Mouse (Mus musculus) heart, embryonic 16.5 days (tissue): ENCODE data around the gene Rab4a. TPM values are rescaled to one million over a fixed set of nuclear protein-coding genes. Genes with fewer than 3 reads are reported as not detected.

Source experiments
- ATAC-seq: fragments of 200-750 bp; cut with Nextera tagmentation; replicated peaks from 2 replicates; pipeline ENCODE4 v1.8.0; 2017; ENCODE audit warnings: moderate number of reproducible peaks; ENCODE audit not compliant: insufficient read depth, low FRiP score; ENCODE audit errors: extremely low read depth
- H3K27ac ChIP-seq: fragments of 300-500 bp; sonication (generic); 2 replicates; pipeline ENCODE4 v1.5.1; 2014; ENCODE audit warnings: mild to moderate bottlenecking, low read length, control low read depth, moderate library complexity
- H3K27me3 ChIP-seq: fragments of 300-500 bp; sonication (generic); 2 replicates; pipeline ENCODE4 v1.6.1; 2014; ENCODE audit warnings: low read length, mixed read lengths; ENCODE audit not compliant: control insufficient read depth, insufficient read depth
- H3K36me3 ChIP-seq: fragments of 300-500 bp; sonication (generic); 2 replicates; pipeline ENCODE4 v1.6.1; 2014; ENCODE audit not compliant: control insufficient read depth, insufficient read depth
- H3K4me1 ChIP-seq: fragments of 300-500 bp; sonication (generic); 2 replicates; pipeline ENCODE4 v1.6.1; 2014; ENCODE audit warnings: low read length, mixed read lengths; ENCODE audit not compliant: control insufficient read depth, insufficient read depth
- H3K4me2 ChIP-seq: fragments of 300-500 bp; sonication (generic); 2 replicates; pipeline ENCODE4 v1.6.1; 2014; ENCODE audit warnings: low read depth, mild to moderate bottlenecking, control low read depth, low read length
- H3K4me3 ChIP-seq: fragments of 300-500 bp; sonication (generic); 2 replicates; pipeline ENCODE4 v1.5.1; 2014; ENCODE audit warnings: mild to moderate bottlenecking, control low read depth, low read length
- H3K9ac ChIP-seq: fragments of 300-500 bp; sonication (generic); 2 replicates; pipeline ENCODE4 v1.6.1; 2014; ENCODE audit warnings: low read length, control low read depth
- H3K9me3 ChIP-seq: fragments of 300-500 bp; sonication (generic); replicated peaks from 2 replicates; pipeline ENCODE4 v1.6.1; 2016; ENCODE audit warnings: low read length; ENCODE audit not compliant: control insufficient read depth
- WGBS: fragments of 180-500 bp; shearing (Covaris S2); extraction: QIAGEN DNeasy Blood & Tissue Kit; methylation state at CpG from one replicate; pipeline ENCODE4 v1.1.7; 2014; 5-methylcytosine and 5-hydroxymethylcytosine counted together
- polyA plus RNA-seq: library from polyadenylated mRNA; unstranded; fragments of >200 nt; fragmentation: Nextera tagmentation; extraction: Ambion mirVana; gene quantifications from 2 replicates; pipeline ENCODE4 v1.2.1, GENCODE M21; 2015

The Rab4a gene
- polyA plus RNA-seq, 1 experiment from 2014 or later: 32.2 TPM

DNA sequence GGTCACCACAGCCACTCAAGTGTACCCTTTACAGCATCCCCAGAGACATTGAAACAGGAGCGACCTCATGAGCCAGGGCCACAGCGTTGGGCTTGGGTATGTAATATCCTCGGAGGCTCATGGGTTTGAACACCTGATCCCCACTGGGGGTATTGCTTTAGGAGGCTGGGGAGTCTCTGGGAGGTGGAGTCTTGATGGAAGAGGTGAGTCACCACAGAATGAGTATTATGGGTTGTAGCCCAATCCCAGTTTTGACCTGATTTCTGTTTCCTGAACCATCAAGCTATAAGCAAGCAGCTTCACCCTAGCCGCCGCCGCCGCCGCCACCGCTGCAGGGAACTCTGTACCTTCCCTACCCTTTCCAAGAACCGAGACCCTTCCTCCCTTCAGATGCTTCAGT lies 40.2 kb downstream of the Rab4a start:
- H3K27ac ChIP-seq: no peak overlapping the region
- ATAC-seq: no peak
- no peak overlapping the region for H3K4me2 ChIP-seq
- H3K9me3 ChIP-seq: no peaks in the 10 kb centered on the region
- no peaks in the 10 kb centered on the region for H3K4me1 ChIP-seq
- 0 out of 2 replicates have a peak, but pooled peaks cover 5% of the 10 kb centered on the region for H3K36me3 ChIP-seq
- WGBS: 86% methylated on average over 10 of the region's 10 CpGs
- H3K4me3 ChIP-seq: no peak overlapping the region
- H3K27me3 ChIP-seq: no peaks in the 10 kb centered on the region
- H3K9ac ChIP-seq: no peak overlapping the region

GRCm38 (mm10) chr8:123846509-123846908 lies 40.7 kb downstream of the Rab4a start:
- 83% methylated on average over 12 of the region's 12 CpGs for WGBS

GRCm38 (mm10) chr8:123847546-123847945 lies 41.8 kb downstream of the Rab4a start:
- H3K9me3 ChIP-seq: no peaks in the 10 kb centered on the region
- no peaks in the 10 kb centered on the region for H3K4me1 ChIP-seq
- H3K27ac ChIP-seq: no peak overlapping the region
- no peak overlapping the region for H3K4me2 ChIP-seq
- H3K9ac ChIP-seq: no peak overlapping the region
- 55% methylated on average over 3 of the region's 3 CpGs for WGBS
- H3K36me3 ChIP-seq: no peaks in the 10 kb centered on the region
- no peaks in the 10 kb centered on the region for H3K27me3 ChIP-seq
- no peak overlapping the region for H3K4me3 ChIP-seq
- no peak for ATAC-seq

More at GRCm38 (mm10) chr8:123846509-123846908, 40.7 kb downstream of the Rab4a start:
- no peak overlapping the region for H3K9ac ChIP-seq
- 0 out of 2 replicates have a peak, but pooled peaks cover 3% of the 10 kb centered on the region for H3K36me3 ChIP-seq
- no peaks in the 10 kb centered on the region for H3K9me3 ChIP-seq
- H3K4me3 ChIP-seq: no peak overlapping the region
- H3K4me1 ChIP-seq: no peaks in the 10 kb centered on the region
- no peak overlapping the region for H3K27ac ChIP-seq
- no peaks in the 10 kb centered on the region for H3K27me3 ChIP-seq
- no peak for ATAC-seq
- no peak overlapping the region for H3K4me2 ChIP-seq

- no peak overlapping the region for H3K4me2 ChIP-seq
- H3K4me1 ChIP-seq: no peaks in the 10 kb centered on the region
- H3K27ac ChIP-seq: no peak overlapping the region
- no peak for ATAC-seq
- H3K4me3 ChIP-seq: no peak overlapping the region
- WGBS: 85% methylated on average over 4 of the region's 4 CpGs
- no peak overlapping the region for H3K9ac ChIP-seq
- H3K9me3 ChIP-seq: no peaks in the 10 kb centered on the region
- H3K27me3 ChIP-seq: no peaks in the 10 kb centered on the region
- no peaks in the 10 kb centered on the region for H3K36me3 ChIP-seq
Observed at GRCm38 (mm10) chr8:123849352-123849751, 43.6 kb downstream of the Rab4a start.

DNA sequence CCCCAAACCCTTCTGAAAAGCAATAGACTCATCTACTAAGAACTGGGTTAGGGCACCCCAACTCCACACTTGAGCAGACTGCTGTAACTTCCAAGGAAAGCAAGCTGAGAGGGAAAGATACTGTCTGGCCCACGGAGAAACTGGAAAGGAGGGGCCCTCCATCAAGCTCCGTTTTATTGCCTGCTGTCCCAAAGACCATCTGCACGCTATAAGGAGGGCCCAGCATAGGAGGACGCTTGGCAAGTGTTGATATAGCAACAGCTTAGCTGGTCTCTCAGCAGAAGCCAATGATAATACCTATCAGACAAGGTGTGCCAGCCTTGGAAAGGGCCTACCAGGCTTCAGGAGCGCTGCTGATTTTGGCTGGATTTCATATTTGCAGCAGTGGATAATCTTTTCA lies 45.8 kb downstream of the Rab4a start:
- ATAC-seq: no peak
- no peaks in the 10 kb centered on the region for H3K27me3 ChIP-seq
- 80% methylated on average over 5 of the region's 5 CpGs for WGBS
- H3K9ac ChIP-seq: no peak overlapping the region
- H3K27ac ChIP-seq: no peak overlapping the region
- H3K4me1 ChIP-seq: no peaks in the 10 kb centered on the region
- no peaks in the 10 kb centered on the region for H3K36me3 ChIP-seq
- H3K4me2 ChIP-seq: no peak overlapping the region
- no peak overlapping the region for H3K4me3 ChIP-seq
- peaks cover 2% of the 10 kb centered on the region; the same call in 1 of the 2 replicates for H3K9me3 ChIP-seq

- no peak for ATAC-seq
- H3K4me3 ChIP-seq: no peak overlapping the region
- H3K27ac ChIP-seq: no peak overlapping the region
- peaks cover 6% of the 10 kb centered on the region for H3K4me1 ChIP-seq
- WGBS: 73% methylated on average over 1 of the region's 1 CpGs
- peaks cover 2% of the 10 kb centered on the region; the same call in 1 of the 2 replicates for H3K9me3 ChIP-seq
- H3K36me3 ChIP-seq: no peaks in the 10 kb centered on the region
- H3K4me2 ChIP-seq: no peak overlapping the region
- H3K9ac ChIP-seq: no peak overlapping the region
- no peaks in the 10 kb centered on the region for H3K27me3 ChIP-seq
Observed at GRCm38 (mm10) chr8:123854252-123854651, 48.5 kb downstream of the Rab4a start.

- H3K4me1 ChIP-seq: peaks cover 6% of the 10 kb centered on the region
- H3K9me3 ChIP-seq: peaks cover 2% of the 10 kb centered on the region; the same call in 1 of the 2 replicates
- no peak overlapping the region for H3K4me2 ChIP-seq
- H3K4me3 ChIP-seq: no peak overlapping the region
- H3K27ac ChIP-seq: no peak overlapping the region
- WGBS: 81% methylated on average over 9 of the region's 9 CpGs
- ATAC-seq: no peak
- no peak overlapping the region for H3K9ac ChIP-seq
- H3K27me3 ChIP-seq: no peaks in the 10 kb centered on the region
- no peaks in the 10 kb centered on the region for H3K36me3 ChIP-seq
Observed at GRCm38 (mm10) chr8:123854733-123855475, 49.1 kb downstream of the Rab4a start.

- Histone ChIP-seq H3K9ac (no peak overlapping the region), H3K27ac (no peak overlapping the region), H3K4me2 (no peak overlapping the region), H3K4me3 (no peak overlapping the region), H3K36me3 (no peaks in the 10 kb centered on the region), H3K27me3 (no peaks in the 10 kb centered on the region; the same call in 1 of the 2 replicates), H3K9me3 (peaks cover 2% of the 10 kb centered on the region; the same call in 1 of the 2 replicates), H3K4me1 (peaks cover 6% of the 10 kb centered on the region)
- no peak for ATAC-seq
- WGBS: 85% methylated on average over 3 of the region's 3 CpGs
Observed at GRCm38 (mm10) chr8:123857361-123857760, 51.6 kb downstream of the Rab4a start.

GRCm38 (mm10) chr8:123858574-123858940 lies 52.8 kb downstream of the Rab4a start:
- H3K4me3 ChIP-seq: peak overlapping the region; percentile 86
- H3K4me2 ChIP-seq: peak overlapping the region; percentile 79
- H3K9ac ChIP-seq: peak overlapping the region; percentile 81
- 1% methylated on average over 17 of the region's 17 CpGs for WGBS
- H3K27ac ChIP-seq: no peak overlapping the region
- ATAC-seq: no peak
- H3K4me1 ChIP-seq: peaks cover 6% of the 10 kb centered on the region
- H3K27me3 ChIP-seq: peaks cover 6% of the 10 kb centered on the region; the same call in 1 of the 2 replicates
- H3K36me3 ChIP-seq: no peaks in the 10 kb centered on the region
- peaks cover 2% of the 10 kb centered on the region; the same call in 1 of the 2 replicates for H3K9me3 ChIP-seq
